Mouse (Mus musculus) neural tube, postnatal 0 days (tissue): ENCODE data around the gene Dync1h1. TPM values are rescaled to one million over a fixed set of nuclear protein-coding genes. Genes with fewer than 3 reads are reported as not detected.

Experiments
- microRNA-seq: library from miRNA; unstranded; fragments of <30 nt; microRNA quantifications from one replicate; pipeline ENCODE4, GENCODE M21; 2016
- polyA plus RNA-seq: library from polyadenylated mRNA; unstranded; fragments of >200 nt; fragmentation: Nextera tagmentation; extraction: Ambion mirVana; gene quantifications from 2 replicates; pipeline ENCODE4 v1.2.1, GENCODE M21; 2015

Gene Dync1h1
- polyA plus RNA-seq = 54.0 and 74.3 TPM in 2 replicates

DNA sequence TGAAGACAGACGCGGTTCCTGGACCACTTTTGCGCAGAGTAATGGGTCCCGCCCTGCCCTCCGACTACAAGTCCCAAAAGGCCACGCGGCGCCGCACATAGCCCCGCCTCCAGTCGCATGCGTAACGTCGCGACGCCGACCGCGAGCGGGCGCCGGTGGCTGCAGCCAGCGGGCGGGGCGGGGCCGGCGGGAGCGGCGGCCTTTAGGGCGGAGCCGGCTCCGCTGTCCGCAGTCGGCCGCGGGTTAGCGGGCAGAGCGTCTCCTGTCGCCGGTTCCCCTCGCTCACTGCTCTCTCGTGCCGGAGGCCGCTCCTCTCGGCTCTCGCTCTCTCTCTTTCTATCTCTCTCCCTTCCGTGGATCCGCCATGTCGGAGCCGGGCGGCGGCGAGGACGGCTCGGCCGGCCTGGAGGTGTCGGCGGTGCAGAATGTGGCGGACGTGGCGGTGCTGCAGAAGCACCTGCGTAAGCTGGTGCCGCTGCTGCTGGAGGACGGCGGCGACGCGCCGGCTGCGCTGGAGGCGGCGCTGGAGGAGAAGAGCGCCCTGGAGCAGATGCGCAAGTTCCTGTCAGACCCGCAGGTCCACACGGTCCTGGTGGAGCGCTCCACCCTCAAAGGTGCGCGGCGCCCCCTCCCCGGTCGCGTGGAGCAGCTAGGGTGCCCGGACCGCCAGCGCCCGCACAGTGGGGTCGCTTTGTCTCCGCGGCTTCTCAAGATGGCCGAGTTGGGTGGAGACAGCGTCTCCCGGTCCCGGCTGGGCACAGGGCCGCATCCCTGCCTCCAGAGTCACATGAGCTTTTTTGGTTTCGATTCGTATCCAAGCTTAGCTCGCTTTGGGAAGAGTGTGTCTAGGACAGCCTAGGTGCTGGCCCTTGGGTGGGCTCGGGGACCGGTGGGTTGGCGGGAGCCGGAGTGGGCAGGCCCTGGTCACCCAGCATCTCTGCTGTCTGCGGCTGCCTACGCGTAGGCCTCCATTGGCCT is at the start of gene Dync1h1:
Gene Dync1h1, plus strand, starts transcription at position 212 of the 978 bp plus-strand sequence.

DNA sequence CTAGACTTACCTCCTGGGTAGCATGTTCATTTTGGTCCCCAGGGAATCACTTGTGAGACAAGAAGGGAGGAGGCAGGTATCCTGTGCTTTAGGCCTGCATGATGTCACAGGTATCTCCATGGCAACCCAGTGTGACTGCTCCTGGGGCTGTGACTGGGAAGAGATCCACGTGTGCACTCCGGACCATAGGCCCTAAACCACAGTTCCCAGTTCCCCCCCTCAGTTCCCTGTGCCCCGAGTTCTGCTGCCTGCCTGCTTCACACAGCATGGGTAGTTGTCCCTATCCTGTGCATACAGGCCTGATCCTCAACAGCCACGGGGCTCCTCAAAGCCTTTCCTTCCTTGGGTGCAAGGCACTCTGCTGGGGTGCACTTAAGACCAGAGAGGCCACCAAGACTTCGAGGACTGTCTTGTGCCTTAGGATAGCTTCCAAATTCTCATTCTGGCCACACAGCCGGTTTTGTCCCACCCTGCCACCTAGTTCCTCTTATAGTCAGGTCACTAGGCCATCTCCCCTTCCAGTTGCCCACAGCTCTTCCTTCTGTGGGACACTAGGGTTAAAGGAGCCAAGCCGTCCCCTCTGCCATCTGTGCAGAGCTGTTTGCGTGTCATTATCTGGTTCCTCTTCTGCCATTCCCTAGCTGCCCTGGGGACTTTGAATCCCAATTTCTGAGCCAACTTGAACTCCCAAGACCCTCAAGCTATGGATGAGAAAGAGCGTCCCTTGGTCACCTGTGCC is 81.5 kb downstream of the Dync1h1 start, which contains the start of gene 1700001K19Rik:
Gene 1700001K19Rik, minus strand, starts transcription at position 59 of the 739 bp plus-strand sequence.

DNA sequence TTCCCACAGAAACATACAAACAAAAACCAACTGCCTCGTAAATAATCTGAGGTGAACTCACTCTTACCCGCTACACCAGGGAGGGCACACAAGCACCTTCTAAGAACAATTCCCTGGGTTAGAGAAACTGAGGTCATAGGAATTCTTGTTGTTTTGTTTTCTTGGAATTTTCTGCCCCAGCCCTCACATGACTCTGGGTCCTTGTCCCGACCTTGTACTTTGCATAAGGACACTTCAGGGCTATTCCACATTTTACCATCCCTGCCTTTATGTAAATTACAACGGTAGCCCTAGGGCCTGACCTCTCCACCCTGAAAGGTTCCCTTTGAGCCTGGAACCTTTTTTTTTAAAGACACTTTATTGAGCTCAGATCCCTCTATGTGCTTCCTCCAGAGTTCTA is 101.3 kb downstream of the Dync1h1 start, which contains the start of gene Hsp90aa1:
Gene Hsp90aa1, minus strand, starts transcription at position 173 of the 400 bp plus-strand sequence.

Small RNA genes lying within 50 kb of the gene (microRNA-seq; reads per million reads assigned to microRNA genes)
- not detected for gene Gm27299

Other genes with a start within 250 kb of the Dync1h1 start
- 146 and 153 TPM in 2 replicates for gene Ppp2r5c, start 154.3 kb upstream of the Dync1h1 start, polyA plus RNA-seq
- gene 1700001K19Rik, start 81.2 kb downstream of the Dync1h1 start, polyA plus RNA-seq = 0.17 and 0.50 TPM in 2 replicates
- gene Hsp90aa1, start 101.3 kb downstream of the Dync1h1 start, polyA plus RNA-seq = 1,375 and 1,405 TPM in 2 replicates
- gene Wdr20, start 136.5 kb downstream of the Dync1h1 start, polyA plus RNA-seq = 16.6 and 19.2 TPM in 2 replicates
- gene Mok, start 239.5 kb downstream of the Dync1h1 start, polyA plus RNA-seq = 10.1 and 13.8 TPM in 2 replicates
- 3.4 and 3.6 TPM in 2 replicates for gene Zfp839, start 248.8 kb downstream of the Dync1h1 start, polyA plus RNA-seq